Mouse (Mus musculus) embryonic facial prominence, embryonic 14.5 days (tissue): ENCODE measurements around the gene Igfbp5. TPM values are rescaled to one million over a fixed set of nuclear protein-coding genes. Genes with fewer than 3 reads are reported as not detected.

Source experiments
- ATAC-seq: fragments of 200-750 bp; cut with Nextera tagmentation; 2 replicates; pipeline ENCODE4 v1.8.0; 2017; ENCODE audit warnings: low read depth, moderate number of reproducible peaks, moderate TSS enrichment
- DNase-seq: peaks from one replicate; pipeline ENCODE4 v3.0.0-alpha.2; 2015; ENCODE audit warnings: low spot score
- H3K27ac ChIP-seq: fragments of 300-500 bp; sonication (generic); replicated peaks from 2 replicates; pipeline ENCODE4 v1.5.1; 2014; ENCODE audit warnings: low read depth, mild to moderate bottlenecking, low read length, moderate library complexity
- H3K27me3 ChIP-seq: fragments of 300-500 bp; sonication (generic); replicated peaks from 2 replicates; pipeline ENCODE4 v1.6.1; 2014; ENCODE audit warnings: low read length; ENCODE audit not compliant: control insufficient read depth, insufficient read depth
- H3K36me3 ChIP-seq: fragments of 300-500 bp; sonication (generic); 2 replicates; pipeline ENCODE4 v1.6.1; 2014; ENCODE audit warnings: low read length, mixed read lengths; ENCODE audit not compliant: control insufficient read depth, insufficient read depth
- H3K4me1 ChIP-seq: fragments of 300-500 bp; sonication (generic); 2 replicates; pipeline ENCODE4 v1.6.1; 2014; ENCODE audit warnings: antibody characterized with exemption, low read length; ENCODE audit not compliant: control insufficient read depth, insufficient read depth
- H3K4me2 ChIP-seq: fragments of 300-500 bp; sonication (generic); 2 replicates; pipeline ENCODE4 v1.6.1; 2014; ENCODE audit warnings: low read depth, mild to moderate bottlenecking, low read length, moderate library complexity, mixed read lengths
- H3K4me3 ChIP-seq: fragments of 300-500 bp; sonication (generic); 2 replicates; pipeline ENCODE4 v1.5.1; 2014; ENCODE audit warnings: low read depth, mild to moderate bottlenecking, low read length
- H3K9ac ChIP-seq: fragments of 300-500 bp; sonication (generic); 2 replicates; pipeline ENCODE4 v1.6.1; 2014; ENCODE audit warnings: low read depth, mild to moderate bottlenecking, low read length, moderate library complexity, mixed read lengths
- H3K9me3 ChIP-seq: fragments of 300-500 bp; sonication (generic); 2 replicates; pipeline ENCODE4 v1.6.1; 2016; ENCODE audit warnings: low read length; ENCODE audit not compliant: control insufficient read depth
- WGBS: fragments of 180-500 bp; shearing (Covaris S2); extraction: QIAGEN DNeasy Blood & Tissue Kit; methylation state at CpG from one replicate; pipeline ENCODE4 v1.1.7; 2014; 5-methylcytosine and 5-hydroxymethylcytosine counted together
- polyA plus RNA-seq: library from polyadenylated mRNA; unstranded; fragments of >200 nt; fragmentation: Nextera tagmentation; extraction: Ambion mirVana; gene quantifications from 2 replicates; pipeline ENCODE4 v1.2.1, GENCODE M21; 2014

Gene Igfbp5
- polyA plus RNA-seq, 1 experiment from 2014 or later = 131 TPM

DNA sequence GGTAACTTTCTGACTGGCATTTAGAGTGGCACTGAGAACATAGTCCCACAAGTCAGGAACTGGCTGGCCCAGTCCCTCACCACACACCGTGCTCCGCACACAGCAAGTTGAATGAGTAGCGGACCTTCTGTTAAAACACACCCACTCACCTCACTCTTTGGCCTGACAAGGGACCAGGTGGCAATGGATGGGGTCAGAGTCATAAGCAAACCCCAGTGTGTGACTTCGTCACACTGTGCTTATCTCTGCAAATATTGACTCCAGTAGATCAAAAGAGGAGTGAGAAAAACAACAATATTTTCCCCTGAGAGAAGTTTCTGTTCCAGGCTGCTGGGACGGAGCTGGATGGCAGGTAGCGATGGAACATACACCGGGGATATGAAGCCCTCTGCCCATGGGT, 65.4 kb downstream of the Igfbp5 start:
- Histone ChIP-seq H3K4me3 (no peak overlapping the region), H3K9ac (no peak overlapping the region), H3K27me3 (no peaks in the 10 kb centered on the region), H3K4me2 (no peak overlapping the region), H3K27ac (no peak overlapping the region), H3K4me1 (peaks cover 20% of the 10 kb centered on the region), H3K9me3 (no peaks in the 10 kb centered on the region), H3K36me3 (no peaks in the 10 kb centered on the region)
- DNase-seq (no peak), ATAC-seq (no peak)
- 90% methylated on average over 7 of the region's 7 CpGs for WGBS

Other genes starting within 250 kb of the Igfbp5 start
- not detected in 2 replicates for gene Ankar, start 174.3 kb downstream of the Igfbp5 start, polyA plus RNA-seq
- 2,077 and 2,336 TPM in 2 replicates for gene Rpl37a, start 163.6 kb downstream of the Igfbp5 start, polyA plus RNA-seq
- gene Igfbp2, start 50.4 kb downstream of the Igfbp5 start, polyA plus RNA-seq = 446 and 451 TPM in 2 replicates
- gene Tnp1, start 141.0 kb upstream of the Igfbp5 start, polyA plus RNA-seq = not detected in 2 replicates